Mouse (Mus musculus) brain, embryonic 14.5 days (tissue): ENCODE data around the gene Layn.

Experiments used
- CTCF ChIP-seq: fragments of 200-500 bp; IDR thresholded peaks from 2 replicates; pipeline ENCODE4 v1.5.1; 2012; ENCODE audit warnings: inconsistent platforms, mild to moderate bottlenecking, moderate library complexity, borderline replicate concordance; ENCODE audit not compliant: insufficient read depth, insufficient read length; ENCODE audit errors: extremely low read depth
- POLR2A ChIP-seq: fragments of 200-500 bp; IDR thresholded peaks from 2 replicates; pipeline ENCODE4 v1.6.1; 2012; ENCODE audit warnings: mild to moderate bottlenecking, inconsistent platforms, borderline replicate concordance; ENCODE audit not compliant: poor library complexity, insufficient read depth, insufficient read length, severe bottlenecking; ENCODE audit errors: extremely low read depth

GRCm38 (mm10) chr9:51041491-51041980, 35.4 kb downstream of the Layn start:
- no peak for TF ChIP-seq POLR2A
- TF ChIP-seq CTCF = no peak
